Mouse (Mus musculus): ENCODE measurements at regions not wholly inside any gene's neighbourhood (a gene's known extent, or its start where the extent isn't known, plus 50 kb on each side); places are given as distances from the start of the nearest gene placed in this dataset.
"Not testable (repeated sequence)": the region's sequence is repeated elsewhere in the genome, so short reads cannot be mapped to it uniquely, and the experiment has no call there.

DNA sequence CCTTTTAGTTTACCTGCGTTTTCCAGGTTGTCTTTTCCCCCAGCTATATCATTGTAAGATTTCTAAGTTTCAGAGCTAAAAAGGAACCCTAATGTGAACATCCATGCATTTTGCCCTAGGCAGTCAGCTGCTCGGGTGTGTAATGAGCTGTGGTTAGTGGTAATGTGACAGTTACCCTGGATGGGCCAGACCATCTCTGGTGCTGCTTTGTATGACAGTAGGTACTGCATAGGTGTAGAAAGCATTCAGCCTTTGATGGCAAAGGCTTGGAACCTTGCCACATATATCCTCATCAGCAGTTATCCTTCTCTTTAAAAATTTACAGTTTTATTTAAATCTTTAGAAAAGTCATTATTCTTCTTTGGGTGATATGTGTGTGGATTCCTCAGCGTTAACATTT is 222.5 kb downstream of the Dact1 start:
- no peak for DNase-seq (ENCODE audit: low spot score)

GRCm38 (mm10) chr12:71532708-71533450 is 223.2 kb downstream of the Dact1 start:
- no peak for DNase-seq (ENCODE audit: low spot score)

GRCm38 (mm10) chr12:71533701-71534100 is 224.0 kb downstream of the Dact1 start:
- no peak for DNase-seq (ENCODE audit: low spot score)

DNA sequence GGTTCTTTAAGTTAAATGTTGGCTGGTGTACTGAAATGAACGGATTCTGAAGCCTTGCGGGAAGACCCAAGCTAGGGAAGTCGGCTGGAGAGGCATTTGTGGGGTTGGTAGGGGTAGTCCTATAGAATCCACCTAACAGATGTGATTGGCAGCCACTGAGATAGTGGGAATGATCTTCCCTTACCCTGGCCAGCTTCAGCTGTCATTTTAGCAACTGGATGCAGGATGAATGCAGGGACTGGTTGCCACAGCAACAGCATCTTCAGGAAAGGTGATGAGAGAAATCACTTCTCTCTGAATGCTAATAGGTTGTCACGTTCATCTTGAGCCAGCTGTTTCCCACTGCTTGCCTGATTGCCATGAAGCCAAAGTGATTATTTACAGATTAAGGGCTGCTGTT is 224.5 kb downstream of the Dact1 start:
- DNase-seq (ENCODE audit: low spot score): no peak

- no peak for DNase-seq (ENCODE audit: low spot score)
Observed at GRCm38 (mm10) chr12:71535251-71535650, 225.6 kb downstream of the Dact1 start.

- DNase-seq (ENCODE audit: low spot score): not testable (repeated sequence)
Observed at GRCm38 (mm10) chr12:71535831-71536230, 226.1 kb downstream of the Dact1 start.

- DNase-seq (ENCODE audit: low spot score): no peak
Observed at GRCm38 (mm10) chr12:71538691-71539090, 229.0 kb downstream of the Dact1 start.

GRCm38 (mm10) chr12:71540279-71540678 is 230.6 kb downstream of the Dact1 start:
- no peak for DNase-seq (ENCODE audit: low spot score)

GRCm38 (mm10) chr12:71541961-71542360 is 232.3 kb downstream of the Dact1 start:
- DNase-seq (ENCODE audit: low spot score): no peak

GRCm38 (mm10) chr12:71543571-71544119 is 234.0 kb downstream of the Dact1 start:
- no peak for DNase-seq (ENCODE audit: low spot score)

DNA sequence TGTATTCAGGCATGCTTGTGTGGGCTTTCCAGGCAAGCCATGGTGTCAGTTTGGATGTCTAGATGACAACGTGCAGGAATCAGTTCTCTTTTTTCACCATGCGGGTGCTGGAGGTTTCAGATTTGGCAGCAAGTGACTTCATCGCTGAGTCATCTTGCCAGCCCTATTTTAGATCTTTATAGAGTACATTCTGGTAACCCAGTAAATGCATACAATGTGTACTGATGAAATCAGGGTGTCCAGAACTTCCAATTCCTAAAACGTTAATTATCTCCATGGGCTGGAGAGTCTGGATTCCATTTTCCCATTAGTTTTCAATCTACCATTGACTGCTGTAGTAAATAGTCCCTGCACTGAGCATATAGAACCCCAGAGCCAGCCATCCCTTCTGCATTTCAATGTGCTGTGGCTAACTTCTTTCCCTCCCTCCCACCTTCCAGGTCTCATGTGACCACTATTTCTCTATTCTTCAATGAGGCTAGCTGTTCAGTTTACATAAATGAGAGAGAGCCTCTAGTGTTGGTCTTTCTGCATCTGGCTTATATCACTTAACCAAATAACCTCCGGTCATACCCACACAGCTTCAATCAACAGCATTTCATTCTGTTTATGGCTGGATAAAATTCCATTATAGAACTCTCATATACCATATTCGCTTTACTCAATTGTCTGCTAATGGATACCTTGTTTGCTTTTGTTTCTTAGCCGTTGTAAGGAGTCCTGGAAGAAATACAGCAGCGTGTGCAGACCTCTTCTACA is 234.9 kb downstream of the Dact1 start:
- no peak for DNase-seq (ENCODE audit: low spot score)

DNA sequence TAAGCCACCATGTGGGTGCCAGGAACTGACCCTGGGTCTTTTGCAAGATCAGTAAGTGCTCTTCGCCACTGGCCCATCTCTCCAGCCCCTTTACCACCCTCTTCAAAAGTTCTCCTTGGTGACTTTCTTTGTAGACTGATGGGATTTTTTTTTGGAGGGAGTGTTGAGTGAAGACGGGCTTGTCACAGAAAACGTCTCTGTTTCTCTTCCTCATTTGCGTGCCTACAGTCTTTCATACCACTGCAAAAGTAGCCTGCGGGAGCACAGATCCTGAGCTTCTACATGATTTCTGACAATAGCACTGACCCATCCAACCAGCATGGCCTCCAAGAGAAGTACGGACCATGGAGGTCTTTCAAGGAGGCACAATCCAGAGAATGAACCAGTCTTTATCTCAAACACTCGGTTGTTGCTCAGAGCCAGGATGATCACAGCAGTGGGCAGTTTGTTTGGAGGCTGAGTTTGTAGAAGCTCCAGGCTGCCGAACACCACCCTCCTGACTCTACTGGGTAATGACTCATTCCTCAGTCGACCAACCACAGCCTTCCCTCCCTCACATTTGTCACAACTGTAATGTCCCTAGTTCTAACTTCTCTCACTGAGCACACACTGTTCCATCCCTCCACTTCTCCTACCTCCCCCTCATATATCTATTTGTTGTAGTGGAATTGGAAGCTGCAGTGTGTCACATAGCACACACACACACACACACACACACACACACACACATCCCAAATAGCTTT is 237.0 kb downstream of the Dact1 start:
- no peak for DNase-seq (ENCODE audit: low spot score)

DNA sequence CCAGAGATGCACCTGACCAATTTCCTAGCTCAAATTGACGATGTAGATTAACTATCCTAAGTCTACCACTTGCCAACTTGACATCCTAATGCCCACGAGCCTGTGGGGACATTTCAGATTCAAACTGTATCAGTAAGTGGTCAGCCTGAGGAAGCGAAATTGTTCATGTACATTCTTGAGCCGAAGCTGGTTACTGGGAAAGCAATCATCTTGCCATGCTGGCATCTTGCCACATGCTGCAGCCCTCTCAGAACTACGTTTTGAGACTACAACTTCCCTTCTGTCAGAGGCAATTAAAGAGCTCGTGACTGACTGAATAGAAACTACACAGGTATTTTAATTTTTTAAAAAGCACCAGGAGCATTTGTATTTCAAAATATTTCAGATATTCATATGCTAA is 239.7 kb downstream of the Dact1 start:
- DNase-seq (ENCODE audit: low spot score): no peak

- no peak for DNase-seq (ENCODE audit: low spot score)
Observed at GRCm38 (mm10) chr12:71554212-71554611, 244.5 kb downstream of the Dact1 start.

GRCm38 (mm10) chr12:71561259-71561658 is 251.6 kb downstream of the Dact1 start:
- DNase-seq (ENCODE audit: low spot score): no peak

DNA sequence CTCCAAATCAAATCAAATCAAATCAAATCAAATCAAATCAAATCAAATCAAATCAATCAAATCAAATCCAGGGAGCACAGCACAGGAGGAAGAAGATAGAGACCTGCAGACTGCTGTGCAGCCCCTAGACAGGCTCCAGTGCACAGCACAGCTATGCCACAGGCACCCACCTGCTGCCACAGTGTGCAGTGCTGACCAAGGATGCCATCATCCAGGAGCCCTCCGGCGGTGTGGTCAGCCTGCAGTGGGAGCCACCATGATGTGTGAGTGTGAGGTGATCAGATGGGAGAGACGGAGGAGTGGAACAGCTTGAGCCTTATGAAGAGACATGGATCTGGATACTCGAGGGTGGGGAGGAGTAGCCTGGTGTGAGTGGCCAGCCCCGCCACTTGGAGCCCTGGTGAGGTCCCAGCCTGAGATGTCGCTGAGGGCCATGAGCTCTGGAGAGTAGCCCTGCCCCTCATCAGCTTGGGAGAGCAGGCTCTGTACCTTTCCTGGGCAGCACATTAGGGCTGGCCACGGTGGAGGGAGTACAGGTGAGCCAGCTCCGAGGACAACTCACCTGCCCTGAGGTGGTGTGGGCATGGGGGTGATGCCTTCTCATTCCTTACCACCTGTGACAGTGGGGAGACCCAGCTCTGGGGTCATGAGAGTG is 252.4 kb downstream of the Dact1 start:
- no peak for DNase-seq (ENCODE audit: low spot score)

DNA sequence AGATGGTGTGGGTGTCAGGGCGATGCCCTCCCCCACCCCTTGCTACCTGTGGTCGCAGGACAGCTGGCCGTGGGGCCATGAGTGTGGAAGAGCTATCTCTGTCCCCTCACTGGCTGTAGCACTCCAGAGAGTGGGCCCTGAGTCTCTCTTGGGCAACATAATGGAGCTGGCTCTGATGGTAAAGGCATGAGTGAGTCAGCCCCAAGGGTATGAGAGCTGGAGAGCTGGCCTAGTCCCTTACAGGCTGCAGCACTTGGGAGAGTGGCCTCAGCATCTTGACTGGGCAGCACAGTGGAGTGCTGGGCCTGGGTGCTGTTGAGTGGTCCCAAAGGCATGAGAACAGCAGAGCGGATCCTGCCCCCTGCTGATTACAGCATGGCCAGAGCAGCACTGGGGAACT is 253.5 kb downstream of the Dact1 start:
- no peak for DNase-seq (ENCODE audit: low spot score)

GRCm38 (mm10) chr12:71566371-71566770 is 256.7 kb downstream of the Dact1 start:
- DNase-seq (ENCODE audit: low spot score): no peak

DNA sequence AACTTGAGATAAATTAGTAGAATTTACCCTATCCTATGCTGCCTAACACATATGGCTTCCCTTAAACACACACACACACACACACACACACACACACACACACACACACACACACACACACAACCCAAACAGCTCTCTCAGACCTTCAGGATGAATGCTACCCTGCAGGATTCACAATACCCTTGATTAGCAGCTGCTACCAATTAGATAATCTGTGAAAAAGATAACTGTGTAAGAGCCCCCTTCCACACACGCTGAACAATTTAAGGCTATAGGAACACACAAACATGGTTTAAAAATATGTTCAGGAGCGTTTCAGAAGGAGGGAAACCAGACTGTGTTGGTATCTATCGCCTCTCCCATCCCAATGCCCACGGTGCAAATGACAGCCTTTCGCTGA is 258.6 kb downstream of the Dact1 start:
- no peak for DNase-seq (ENCODE audit: low spot score)

- no peak for DNase-seq (ENCODE audit: low spot score)
Observed at GRCm38 (mm10) chr12:71568880-71569390, 259.3 kb downstream of the Dact1 start.

DNA sequence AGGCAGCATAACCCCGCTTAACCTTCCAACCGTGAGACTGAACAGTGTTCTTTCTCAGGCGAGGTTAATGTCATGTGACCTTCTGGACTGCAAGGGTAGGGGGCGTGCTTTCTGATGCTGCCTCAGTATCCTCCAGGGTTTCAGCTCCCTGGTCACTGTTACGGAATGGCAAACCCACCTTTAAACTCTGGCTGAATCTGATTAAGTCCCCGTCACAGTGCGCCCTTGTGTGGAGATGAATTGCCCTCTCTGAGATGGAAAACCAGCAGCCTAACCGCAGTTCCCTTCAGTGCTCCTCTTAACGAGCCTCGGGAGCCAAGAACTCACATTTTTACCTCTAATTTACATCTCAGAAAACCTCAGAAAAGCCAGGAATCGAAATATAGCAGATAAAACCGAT is 260.0 kb downstream of the Dact1 start:
- no peak for DNase-seq (ENCODE audit: low spot score)

GRCm38 (mm10) chr12:71570116-71570515 is 260.4 kb downstream of the Dact1 start:
- DNase-seq (ENCODE audit: low spot score): no peak

All from urinary bladder, postnatal 14 days (tissue).